Mouse (Mus musculus): Measurements from ENCODE around the gene Epb41l1.

GRCm38 (mm10) chr2:156496816-156497566, 76.3 kb downstream of the Epb41l1 start:
- TF ChIP-seq CTCF (conservative IDR thresholded peaks at IDR 0.05; ENCODE audit: low read length) (no peak), NANOG (IDR thresholded peaks at IDR 0.05; ENCODE audit: borderline replicate concordance, low read length) (no peak)

Measured in E14TG2a.4 (cell line).